Mouse (Mus musculus) layer of hippocampus, adult 2 months (tissue): ENCODE measurements at regions not wholly inside any gene's neighbourhood (a gene's known extent, or its start where the extent isn't known, plus 50 kb on each side); places are given as distances from the start of the nearest gene placed in this dataset.
A peak's percentile ranks its signal among the peaks of the same experiment; 100 is the strongest.

ENCODE experiments used
- DNase-seq, 2 experiments: peaks; one replicate each; pipeline ENCODE4 v3.0.0; 2022; ENCODE audit warnings: low spot score in 2 of 2
- H3K27ac ChIP-seq: fragments of 200-600 bp; 2 replicates; pipeline ENCODE4 v1.8.1; 2022
- H3K4me3 ChIP-seq: fragments of 200-600 bp; 2 replicates; pipeline ENCODE4 v1.8.1; 2022; ENCODE audit warnings: mild to moderate bottlenecking
- CTCF ChIP-seq: fragments of 200-600 bp; conservative IDR thresholded peaks from 2 replicates; pipeline ENCODE4 v1.8.1; 2022; ENCODE audit warnings: antibody characterized with exemption, mild to moderate bottlenecking, moderate library complexity

GRCm38 (mm10) chr9:46703674-46704073 is 294.9 kb upstream of the Gm4791 start:
- DNase-seq, result no peak
- Histone ChIP-seq H3K27ac (peak overlapping the region; percentile 78), H3K4me3 (no peak overlapping the region)
- no peak for TF ChIP-seq CTCF

GRCm38 (mm10) chr9:46702901-46703636 is 295.5 kb upstream of the Gm4791 start:
- Histone ChIP-seq H3K4me3 (no peak overlapping the region), H3K27ac (peak overlapping the region; percentile 78)
- TF ChIP-seq CTCF, result no peak
- DNase-seq, result peak; percentile 24 to 59

DNA sequence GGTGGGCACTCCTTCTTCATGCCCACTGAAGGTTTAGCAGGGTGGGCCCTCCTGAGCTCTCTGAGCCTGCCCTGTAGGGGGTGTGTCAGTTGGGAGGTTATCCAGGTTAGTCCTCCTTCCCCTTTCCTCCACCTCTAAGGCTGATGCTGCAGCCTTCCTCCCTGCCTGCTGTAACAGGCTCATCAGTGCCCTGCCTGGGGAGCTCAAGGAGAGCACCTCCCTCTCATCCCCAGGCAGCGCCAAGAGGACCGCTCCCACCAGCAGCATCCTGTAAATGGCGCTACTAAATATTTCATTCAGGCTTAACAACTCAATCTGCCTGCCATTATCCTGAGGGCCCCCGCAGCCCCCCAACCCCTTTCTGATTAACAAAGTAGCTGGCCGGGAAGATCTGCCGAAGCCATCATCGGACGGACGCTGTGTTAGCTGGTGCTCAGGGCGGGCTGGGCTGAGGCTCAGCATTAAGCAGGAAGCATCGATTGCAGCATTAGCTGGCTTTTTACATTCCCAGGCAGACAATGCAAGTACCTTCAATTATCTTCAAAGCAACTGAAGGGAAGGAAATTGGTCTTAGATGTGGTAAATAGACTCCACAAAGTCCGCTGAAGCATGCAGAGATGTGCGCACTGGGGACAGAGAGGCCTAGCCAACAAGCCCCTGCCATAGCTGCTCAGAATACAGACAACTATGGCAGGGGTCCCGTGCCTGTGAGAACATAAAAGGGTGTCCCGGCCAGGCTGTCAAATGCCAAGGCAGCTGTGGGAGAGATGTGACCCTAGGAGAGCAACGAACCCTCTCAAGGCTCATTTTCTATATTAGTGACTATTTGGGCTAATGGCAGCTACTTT is 296.3 kb upstream of the Gm4791 start:
- no peak overlapping the region for H3K4me3 ChIP-seq
- peak overlapping the region; percentile 78 for H3K27ac ChIP-seq
- no peak for TF ChIP-seq CTCF
- DNase-seq, result no peak

DNA sequence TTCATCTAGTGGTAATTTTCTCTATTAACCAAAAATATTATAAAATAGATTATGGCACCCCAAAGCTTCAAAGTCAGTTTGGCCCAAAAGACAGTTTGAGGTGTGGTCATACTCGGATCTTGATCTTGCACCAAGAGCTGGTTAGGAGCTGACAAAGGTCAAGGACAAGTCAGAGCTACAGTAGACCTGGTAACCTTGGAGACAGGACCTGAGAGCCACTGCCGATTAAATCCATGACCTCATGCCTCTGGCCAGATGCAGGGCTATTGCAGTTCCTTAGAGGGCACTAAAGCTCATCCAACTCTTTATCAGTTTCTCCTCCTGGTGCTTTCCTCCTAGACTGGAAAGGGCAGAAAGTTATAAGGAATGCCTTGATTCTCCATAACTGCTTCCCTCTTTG is 302.4 kb upstream of the Gm4791 start:
- Histone ChIP-seq H3K4me3 (no peak overlapping the region), H3K27ac (no peak overlapping the region)
- no peak for TF ChIP-seq CTCF
- DNase-seq, result no peak

- no peak overlapping the region for H3K4me3 ChIP-seq
- no peak for TF ChIP-seq CTCF
- H3K27ac ChIP-seq, result no peak overlapping the region
- DNase-seq, result no peak
These were observed 309.2 kb upstream of the Gm4791 start for GRCm38 (mm10) chr9:46689331-46689730.

GRCm38 (mm10) chr9:46684113-46684850 is 314.3 kb upstream of the Gm4791 start:
- H3K4me3 ChIP-seq, result no peak overlapping the region
- H3K27ac ChIP-seq, result no peak overlapping the region
- no peak for DNase-seq
- TF ChIP-seq CTCF, result no peak

DNA sequence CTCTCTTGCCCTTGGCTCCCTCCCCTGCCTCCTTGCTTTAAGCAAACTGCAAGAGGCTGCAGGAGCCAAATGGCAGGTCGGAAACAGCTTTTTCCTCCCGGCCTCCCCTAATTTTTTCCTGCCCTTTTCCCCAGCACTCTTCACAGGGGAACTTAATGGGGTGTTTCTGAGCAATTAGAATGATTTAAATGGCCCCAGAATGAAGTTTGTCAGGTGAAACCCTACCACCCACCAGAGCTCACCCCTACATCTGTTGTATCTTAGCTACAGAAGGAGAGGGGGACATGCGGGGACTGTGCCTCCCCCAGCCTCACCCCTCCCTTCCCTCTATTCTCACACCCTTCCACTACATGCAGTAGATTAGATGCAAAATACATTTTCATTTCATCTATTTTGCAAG is 326.5 kb upstream of the Gm4791 start:
- H3K4me3 ChIP-seq, result no peak overlapping the region
- no peak for DNase-seq
- H3K27ac ChIP-seq, result no peak overlapping the region
- no peak for TF ChIP-seq CTCF

DNA sequence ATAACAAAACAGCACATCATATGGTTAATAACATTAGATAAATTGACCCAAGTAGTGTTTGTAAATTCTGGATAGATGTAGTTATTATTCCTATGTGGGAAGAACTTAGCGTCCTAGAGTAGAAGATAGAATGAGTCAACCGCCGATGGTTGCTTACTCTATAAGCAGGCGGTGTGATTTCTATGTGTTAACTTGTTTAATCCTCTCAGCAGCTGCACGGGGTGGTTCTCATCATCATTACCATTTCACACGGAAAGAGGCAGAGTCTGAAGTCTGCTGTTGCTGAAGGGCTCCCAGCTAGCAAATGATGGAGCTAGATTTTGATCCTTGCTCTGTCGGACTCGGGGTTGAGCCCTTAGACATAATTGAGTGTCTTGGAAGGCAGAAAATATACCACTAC is 334.6 kb upstream of the 4931429L15Rik start:
- DNase-seq, result no peak
- no peak for TF ChIP-seq CTCF
- Histone ChIP-seq H3K27ac (no peak overlapping the region), H3K4me3 (no peak overlapping the region)

- no peak for TF ChIP-seq CTCF
These were observed 327.6 kb upstream of the 4931429L15Rik start for GRCm38 (mm10) chr9:46647238-46647922.

GRCm38 (mm10) chr9:46645469-46645884 is 325.7 kb upstream of the 4931429L15Rik start:
- no peak for DNase-seq
- Histone ChIP-seq H3K27ac (no peak overlapping the region), H3K4me3 (no peak overlapping the region)
- TF ChIP-seq CTCF, result no peak

More at GRCm38 (mm10) chr9:46647238-46647922, 327.6 kb upstream of the 4931429L15Rik start:
- H3K4me3 ChIP-seq, result no peak overlapping the region
- H3K27ac ChIP-seq, result peak overlapping the region; percentile 36; the same call in 1 of the 2 replicates
- peak in 1 of 2 experiments; percentile 26 for DNase-seq

- TF ChIP-seq CTCF, result no peak
- no peak overlapping the region for H3K4me3 ChIP-seq
- H3K27ac ChIP-seq, result no peak overlapping the region
- DNase-seq, result no peak
These were observed 323.8 kb upstream of the 4931429L15Rik start for GRCm38 (mm10) chr9:46643551-46643950.

- no peak for TF ChIP-seq CTCF
- Histone ChIP-seq H3K27ac (no peak overlapping the region), H3K4me3 (no peak overlapping the region)
- no peak for DNase-seq
These were observed 322.9 kb upstream of the 4931429L15Rik start for GRCm38 (mm10) chr9:46642696-46643095.
